Mouse (Mus musculus) midbrain, embryonic 13.5 days (tissue): Measurements from ENCODE around the gene Mslnl. TPM values are rescaled to one million over a fixed set of nuclear protein-coding genes. Genes with fewer than 3 reads are reported as not detected.

Source experiments
- ATAC-seq: fragments of 200-750 bp; cut with Nextera tagmentation; 2 replicates; pipeline ENCODE4 v1.8.0; 2017; ENCODE audit warnings: mild to moderate bottlenecking, moderate TSS enrichment, moderate library complexity
- H3K27ac ChIP-seq: fragments of 300-500 bp; sonication (generic); 2 replicates; pipeline ENCODE4 v1.5.1; 2015; ENCODE audit warnings: inconsistent platforms, mild to moderate bottlenecking, moderate library complexity
- H3K27me3 ChIP-seq: fragments of 300-500 bp; sonication (generic); 2 replicates; pipeline ENCODE4 v1.6.1; 2015; ENCODE audit warnings: mild to moderate bottlenecking, inconsistent platforms
- H3K36me3 ChIP-seq: fragments of 300-500 bp; sonication (generic); 2 replicates; pipeline ENCODE4 v1.6.1; 2015; ENCODE audit warnings: mild to moderate bottlenecking, inconsistent platforms
- H3K4me1 ChIP-seq: fragments of 300-500 bp; sonication (generic); replicated peaks from 2 replicates; pipeline ENCODE4 v1.6.1; 2015; ENCODE audit warnings: inconsistent platforms
- H3K4me2 ChIP-seq: fragments of 300-500 bp; sonication (generic); replicated peaks from 2 replicates; pipeline ENCODE4 v1.6.1; 2015; ENCODE audit warnings: moderate library complexity, mild to moderate bottlenecking, inconsistent platforms
- H3K4me3 ChIP-seq: fragments of 300-500 bp; sonication (generic); replicated peaks from 2 replicates; pipeline ENCODE4 v1.5.1; 2015; ENCODE audit warnings: mild to moderate bottlenecking, inconsistent platforms
- H3K9ac ChIP-seq: fragments of 300-500 bp; sonication (generic); replicated peaks from 2 replicates; pipeline ENCODE4 v1.6.1; 2015; ENCODE audit warnings: mild to moderate bottlenecking, inconsistent platforms
- H3K9me3 ChIP-seq: fragments of 300-500 bp; sonication (generic); 2 replicates; pipeline ENCODE4 v1.6.1; 2016; ENCODE audit warnings: mild to moderate bottlenecking, inconsistent platforms
- WGBS: fragments of 180-500 bp; shearing (Covaris S2); methylation state at CpG from one replicate; pipeline ENCODE4 v1.1.7; 2015; 5-methylcytosine and 5-hydroxymethylcytosine counted together
- microRNA-seq: library from miRNA; unstranded; fragments of <30 nt; microRNA quantifications from one replicate; pipeline ENCODE4, GENCODE M21; 2016
- polyA plus RNA-seq: library from polyadenylated mRNA; unstranded; fragments of >200 nt; fragmentation: Nextera tagmentation; extraction: Ambion mirVana; gene quantifications from 2 replicates; pipeline ENCODE4 v1.2.1, GENCODE M21; 2015

The Mslnl gene
- polyA plus RNA-seq, 1 experiment from 2014 or later: not detected

DNA sequence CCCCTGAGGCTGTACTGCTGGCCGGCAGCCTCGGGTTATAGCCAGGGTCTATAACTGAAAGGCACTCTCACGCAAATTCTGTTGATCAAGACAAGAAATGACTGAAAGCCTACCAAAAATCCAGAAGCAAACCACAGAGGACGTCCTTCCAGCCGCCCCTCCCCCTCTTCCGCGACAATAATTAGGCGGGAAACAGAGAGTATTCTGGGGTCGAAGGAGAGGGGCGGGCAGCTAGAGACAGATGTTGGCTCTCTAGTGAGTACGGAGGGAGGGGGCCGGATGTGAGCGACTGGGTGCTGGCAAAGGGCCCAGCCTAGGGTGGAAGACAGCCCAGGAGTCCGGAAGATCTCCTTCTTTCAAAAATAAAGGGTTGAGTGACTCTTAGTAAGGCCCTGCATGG, 56.8 kb downstream of the Mslnl start, which contains the start of gene Fam173a:
Gene Fam173a (minus strand): TSS at position 287 of the 400 bp plus-strand sequence.
- peak; percentile 53 for ATAC-seq

DNA sequence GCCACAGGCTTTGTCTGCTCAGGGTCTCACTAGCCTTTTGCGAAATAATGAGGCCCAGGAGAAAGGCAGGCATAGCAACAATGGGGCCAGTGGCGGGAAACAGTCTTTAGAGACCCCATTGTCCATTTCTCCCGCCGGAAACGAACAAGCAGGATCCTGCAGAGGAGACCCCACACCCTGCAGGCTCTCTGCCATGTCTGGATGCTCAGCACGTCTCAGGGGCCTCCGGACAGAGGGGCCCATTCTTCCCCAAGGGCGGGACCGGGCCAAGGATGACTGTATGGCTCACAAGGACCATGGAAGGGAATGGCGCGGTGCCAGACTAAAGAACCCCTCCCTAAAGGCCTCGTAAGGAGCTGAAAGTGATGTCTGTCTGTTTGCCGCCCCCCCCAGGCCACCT, 58.4 kb downstream of the Mslnl start:
- Histone ChIP-seq H3K9me3 (no peaks in the 10 kb centered on the region), H3K4me3 (peak overlapping the region; percentile 64), H3K9ac (peak overlapping the region; percentile 71), H3K4me1 (peaks cover 61% of the 10 kb centered on the region), H3K27me3 (no peaks in the 10 kb centered on the region), H3K27ac (peak overlapping the region; percentile 91; the same call in 1 of the 2 replicates), H3K36me3 (peaks cover 8% of the 10 kb centered on the region; the same call in 1 of the 2 replicates), H3K4me2 (peak overlapping the region; percentile 82)
- no peak for ATAC-seq
- 16% methylated on average over 13 of the region's 13 CpGs for WGBS

More for the DNA sequence above, 56.8 kb downstream of the Mslnl start, which contains the start of gene Fam173a:
- peak within 1 kb of the TSS; percentile 79 for H3K4me3 ChIP-seq
- no peaks in the 10 kb centered on the region for H3K27me3 ChIP-seq
- H3K4me1 ChIP-seq: peaks cover 61% of the 10 kb centered on the region
- H3K9me3 ChIP-seq: no peaks in the 10 kb centered on the region
- WGBS: 1% methylated on average over 14 of the region's 14 CpGs
- H3K4me2 ChIP-seq: peak within 1 kb of the TSS; percentile 82
- H3K9ac ChIP-seq: peak within 1 kb of the TSS; percentile 81
- peak within 1 kb of the TSS; percentile 91 for H3K27ac ChIP-seq
- H3K36me3 ChIP-seq: peaks cover 18% of the 10 kb centered on the region

DNA sequence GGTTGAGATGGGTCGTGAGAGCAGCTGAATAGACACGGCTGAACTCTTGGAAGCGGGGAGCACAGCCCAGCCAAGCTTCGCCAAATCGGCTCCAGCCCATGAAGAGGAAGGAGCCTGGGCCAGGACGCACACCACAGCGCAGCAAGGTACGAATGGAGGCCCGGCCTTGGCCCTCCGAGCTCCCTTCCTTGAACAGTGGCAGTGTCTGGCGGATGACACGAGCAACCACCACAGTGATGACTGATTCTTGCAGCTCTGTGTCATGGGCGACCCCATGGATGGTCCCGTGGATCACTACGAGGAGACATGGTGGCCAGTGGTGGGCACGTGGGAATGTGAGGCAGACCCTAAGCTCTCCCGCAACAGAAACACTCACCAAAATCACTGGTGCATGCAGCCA, 59.2 kb downstream of the Mslnl start:
- no peaks in the 10 kb centered on the region for H3K36me3 ChIP-seq
- ATAC-seq: no peak
- peak overlapping the region; percentile 64 for H3K4me3 ChIP-seq
- 39% methylated on average over 17 of the region's 17 CpGs for WGBS
- peak overlapping the region; percentile 82 for H3K4me2 ChIP-seq
- H3K27me3 ChIP-seq: no peaks in the 10 kb centered on the region
- peak overlapping the region; percentile 91 for H3K27ac ChIP-seq
- H3K4me1 ChIP-seq: peaks cover 61% of the 10 kb centered on the region
- no peaks in the 10 kb centered on the region for H3K9me3 ChIP-seq
- H3K9ac ChIP-seq: peak overlapping the region; percentile 71

DNA sequence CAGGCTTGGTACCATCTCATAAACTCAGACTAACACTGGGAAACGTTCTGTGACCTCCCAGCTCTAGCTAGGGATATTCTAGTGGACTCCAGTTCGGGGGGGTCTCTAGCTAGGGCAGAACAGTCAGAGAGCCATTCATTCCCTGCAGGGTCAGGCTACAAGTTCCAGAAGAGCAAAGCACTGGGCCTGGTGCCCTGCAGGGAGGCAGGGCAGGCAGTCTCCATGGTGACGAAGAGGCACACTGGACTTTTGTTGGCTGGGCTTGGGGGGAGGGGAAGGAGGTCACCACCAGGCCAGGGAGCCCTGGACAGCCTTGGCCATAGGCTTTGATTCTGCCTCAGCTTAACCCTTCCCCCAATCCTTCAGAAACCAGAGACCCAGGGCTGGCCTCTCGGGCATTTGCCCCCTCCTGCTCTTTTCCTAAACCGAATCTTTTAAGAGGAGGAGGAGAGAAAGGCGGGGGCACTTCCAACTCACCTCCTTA, 59.8 kb downstream of the Mslnl start, which contains the start of gene AC134908.4:
Gene AC134908.4 (minus strand): TSS at position 51 of the 484 bp plus-strand sequence.
- peak within 1 kb of the TSS; percentile 64 for H3K4me3 ChIP-seq
- no peaks in the 10 kb centered on the region for H3K9me3 ChIP-seq
- no peaks in the 10 kb centered on the region for H3K27me3 ChIP-seq
- 0% methylated on average over 6 of the region's 6 CpGs for WGBS
- no peaks in the 10 kb centered on the region for H3K36me3 ChIP-seq
- ATAC-seq: no peak
- peak within 1 kb of the TSS; percentile 71 for H3K9ac ChIP-seq
- peak within 1 kb of the TSS; percentile 82 for H3K4me2 ChIP-seq
- peak within 1 kb of the TSS; percentile 91 for H3K27ac ChIP-seq
- peaks cover 57% of the 10 kb centered on the region for H3K4me1 ChIP-seq

DNA sequence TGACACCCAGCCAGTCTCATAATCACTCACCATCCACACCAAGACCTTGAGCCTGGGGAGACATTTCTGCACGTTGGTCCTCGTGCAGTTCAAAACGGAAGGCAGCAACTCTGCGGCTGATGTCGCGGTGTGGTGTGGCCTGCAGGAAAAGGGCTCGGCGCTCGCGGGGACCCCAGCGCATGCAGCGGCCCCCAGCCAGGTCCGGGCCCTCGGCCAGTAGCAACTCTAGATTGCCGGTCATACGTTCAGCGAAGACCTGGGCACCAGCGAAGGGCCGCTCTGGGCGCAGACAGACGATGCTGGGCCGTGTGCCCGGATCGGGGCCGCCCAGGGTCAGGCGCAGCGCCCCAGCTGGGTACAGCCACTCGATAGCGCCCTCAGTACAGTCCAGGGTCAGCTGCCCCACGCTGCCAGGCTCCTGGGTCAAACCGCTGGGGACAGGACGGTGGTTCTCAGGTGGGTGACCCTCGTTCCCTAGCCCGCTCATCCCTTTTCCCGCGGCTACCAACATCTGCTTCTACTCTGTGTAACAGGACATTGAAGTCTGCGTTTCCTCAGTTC, 60.4 kb downstream of the Mslnl start:
- under 1% methylated on average over 36 of the region's 37 CpGs for WGBS
- Histone ChIP-seq H3K4me1 (peaks cover 53% of the 10 kb centered on the region), H3K4me3 (peak overlapping the region; percentile 64), H3K27me3 (no peaks in the 10 kb centered on the region), H3K27ac (peak overlapping the region; percentile 60; the same call in 1 of the 2 replicates), H3K36me3 (no peaks in the 10 kb centered on the region), H3K9me3 (no peaks in the 10 kb centered on the region), H3K4me2 (peak overlapping the region; percentile 82), H3K9ac (peak overlapping the region; percentile 71)
- ATAC-seq: no peak

DNA sequence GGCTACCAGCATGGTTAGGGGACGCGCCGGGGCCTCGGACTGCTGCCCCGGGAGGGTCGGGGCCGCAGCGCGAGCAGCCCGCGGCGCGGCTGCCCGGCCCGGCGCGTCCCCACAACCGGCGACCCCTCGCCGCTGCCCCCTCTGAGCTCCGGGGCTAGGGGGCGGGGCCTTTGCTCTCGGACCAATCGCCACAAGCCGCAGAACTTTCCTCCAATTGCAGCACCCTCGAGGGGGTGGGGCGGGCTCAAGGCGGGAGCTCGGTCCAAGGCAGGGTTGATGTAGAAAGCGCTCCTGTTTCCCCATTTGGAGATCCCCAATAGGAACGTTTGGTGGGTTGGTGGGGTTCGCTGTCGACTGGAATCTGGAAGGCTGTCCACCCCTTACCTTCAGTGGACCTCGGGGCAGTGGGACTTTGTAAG, 61.1 kb downstream of the Mslnl start, which contains the start of gene Metrn:
Gene Metrn (minus strand): TSS at position 186 of the 419 bp plus-strand sequence.
- H3K4me2 ChIP-seq: peak within 1 kb of the TSS; percentile 82
- peak within 1 kb of the TSS; percentile 71 for H3K9ac ChIP-seq
- peak; percentile 57 for ATAC-seq
- H3K4me3 ChIP-seq: peak within 1 kb of the TSS; percentile 64
- H3K36me3 ChIP-seq: no peaks in the 10 kb centered on the region
- no peaks in the 10 kb centered on the region for H3K9me3 ChIP-seq
- WGBS: under 1% methylated on average over 35 of the region's 35 CpGs
- H3K27me3 ChIP-seq: no peaks in the 10 kb centered on the region
- peaks cover 55% of the 10 kb centered on the region for H3K4me1 ChIP-seq
- peak within 1 kb of the TSS; percentile 60; the same call in 1 of the 2 replicates for H3K27ac ChIP-seq

Small RNA genes lying within 50 kb of the gene (microRNA-seq; reads per million reads assigned to microRNA genes)
- gene Gm25083: not detected
- gene Mir6966: not detected

Other genes with a start within 250 kb of the Mslnl start
- gene Sstr5, start 238.8 kb upstream of the Mslnl start, polyA plus RNA-seq: 0.15 and 0.24 TPM in 2 replicates
- 5.2 and 7.9 TPM in 2 replicates for gene Sox8, start 165.4 kb upstream of the Mslnl start, polyA plus RNA-seq
- 20.6 and 22.9 TPM in 2 replicates for gene Lmf1, start 157.0 kb upstream of the Mslnl start, polyA plus RNA-seq
- gene Gng13, start 18.9 kb upstream of the Mslnl start, polyA plus RNA-seq: 0.73 and 0.78 TPM in 2 replicates
- gene Chtf18, start 8.6 kb upstream of the Mslnl start, polyA plus RNA-seq: 12.8 and 14.1 TPM in 2 replicates
- 23.2 and 24.1 TPM in 2 replicates for gene Rpusd1, start 8.4 kb upstream of the Mslnl start, polyA plus RNA-seq
- gene Msln, start 18.3 kb downstream of the Mslnl start, polyA plus RNA-seq: not detected in 2 replicates
- 28.0 and 29.6 TPM in 2 replicates for gene Narfl, start 37.7 kb downstream of the Mslnl start, polyA plus RNA-seq
- 137 and 157 TPM in 2 replicates for gene Haghl, start 49.6 kb downstream of the Mslnl start, polyA plus RNA-seq
- gene Ccdc78, start 50.5 kb downstream of the Mslnl start, polyA plus RNA-seq: 0.31 and 0.42 TPM in 2 replicates
- gene Fam173a, start 56.9 kb downstream of the Mslnl start, polyA plus RNA-seq: 89.8 and 93.0 TPM in 2 replicates
- not detected in 2 replicates for gene AC134908.4, start 59.6 kb downstream of the Mslnl start, polyA plus RNA-seq
- 32.1 and 36.6 TPM in 2 replicates for gene Metrn, start 61.1 kb downstream of the Mslnl start, polyA plus RNA-seq
- gene Fbxl16, start 73.0 kb downstream of the Mslnl start, polyA plus RNA-seq: 32.4 and 35.2 TPM in 2 replicates
- gene Wdr24, start 87.6 kb downstream of the Mslnl start, polyA plus RNA-seq: 31.1 and 31.2 TPM in 2 replicates
- gene Jmjd8, start 92.8 kb downstream of the Mslnl start, polyA plus RNA-seq: 72.8 and 74.6 TPM in 2 replicates
- gene Stub1, start 97.4 kb downstream of the Mslnl start, polyA plus RNA-seq: 314 and 316 TPM in 2 replicates
- 17.3 and 18.1 TPM in 2 replicates for gene Rhbdl1, start 101.3 kb downstream of the Mslnl start, polyA plus RNA-seq
- gene Gm20683, start 105.7 kb downstream of the Mslnl start, polyA plus RNA-seq: 7.5 and 8.0 TPM in 2 replicates
- 15.6 and 16.4 TPM in 2 replicates for gene Rhot2, start 108.8 kb downstream of the Mslnl start, polyA plus RNA-seq
- gene Wdr90, start 125.5 kb downstream of the Mslnl start, polyA plus RNA-seq: 20.1 and 22.4 TPM in 2 replicates
- 8.0 and 10.4 TPM in 2 replicates for gene Mcrip2, start 132.7 kb downstream of the Mslnl start, polyA plus RNA-seq
- 69.7 and 75.4 TPM in 2 replicates for gene Mettl26, start 139.0 kb downstream of the Mslnl start, polyA plus RNA-seq
- 0.61 and 0.70 TPM in 2 replicates for gene Wfikkn1, start 144.8 kb downstream of the Mslnl start, polyA plus RNA-seq
- 44.3 and 47.1 TPM in 2 replicates for gene Rab40c, start 183.7 kb downstream of the Mslnl start, polyA plus RNA-seq
- 56.9 and 58.0 TPM in 2 replicates for gene Pigq, start 208.9 kb downstream of the Mslnl start, polyA plus RNA-seq
- 0.12 TPM in 1 of 2 replicates, not detected in the other for gene Nhlrc4, start 208.9 kb downstream of the Mslnl start, polyA plus RNA-seq
- 0.48 and 0.62 TPM in 2 replicates for gene A930017K11Rik, start 216.5 kb downstream of the Mslnl start, polyA plus RNA-seq
- gene Capn15, start 249.8 kb downstream of the Mslnl start, polyA plus RNA-seq: 19.1 and 21.1 TPM in 2 replicates